Mouse (Mus musculus): ENCODE data around the gene Nup62.

The Nup62 gene

DNA sequence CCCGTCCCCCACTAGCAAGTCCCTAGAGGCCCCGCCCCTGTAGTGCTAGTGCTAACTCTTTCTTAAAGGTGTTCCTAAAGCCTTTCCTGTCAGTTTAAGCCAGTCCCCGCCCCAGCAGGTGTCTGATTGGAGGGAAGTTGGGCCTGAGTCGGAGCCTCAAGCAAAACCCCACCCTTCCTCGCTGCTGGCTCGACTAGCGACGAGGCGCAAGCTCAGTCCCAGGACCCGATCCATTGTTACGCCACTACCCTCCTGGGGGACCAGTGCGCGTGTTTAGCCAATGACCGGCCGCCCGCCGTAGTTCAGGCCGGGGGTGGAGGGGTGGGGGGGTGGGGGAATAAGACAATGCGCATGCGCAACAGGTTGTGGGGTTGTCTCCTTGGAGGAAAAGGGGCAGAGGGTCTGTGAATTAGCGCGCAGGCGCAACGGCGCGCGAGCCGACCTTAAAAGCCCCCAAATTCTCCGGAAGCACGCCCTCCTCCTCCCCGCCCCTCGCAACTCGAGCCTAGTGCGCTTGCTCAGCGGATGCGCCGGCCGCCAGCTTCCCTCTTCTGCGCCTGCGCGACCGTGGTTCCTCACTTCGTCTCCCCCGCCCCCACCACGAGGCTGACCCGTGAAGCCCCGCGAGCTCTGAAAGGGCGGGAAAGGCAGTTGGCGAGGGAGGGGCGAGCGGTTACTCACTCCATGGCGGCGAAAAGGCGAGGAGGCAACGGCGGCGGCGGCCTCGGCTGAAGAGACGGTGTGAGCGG is at the start of gene Nup62, which contains the start of gene Il4i1:
Gene Nup62 (plus strand): TSS at position 368 of the 749 bp plus-strand sequence.
Gene Il4i1 (plus strand): TSS at position 667 of the 749 bp plus-strand sequence.
- DNase-seq (ENCODE audit: low spot score in 2 of 2): peak; percentile 99

DNA sequence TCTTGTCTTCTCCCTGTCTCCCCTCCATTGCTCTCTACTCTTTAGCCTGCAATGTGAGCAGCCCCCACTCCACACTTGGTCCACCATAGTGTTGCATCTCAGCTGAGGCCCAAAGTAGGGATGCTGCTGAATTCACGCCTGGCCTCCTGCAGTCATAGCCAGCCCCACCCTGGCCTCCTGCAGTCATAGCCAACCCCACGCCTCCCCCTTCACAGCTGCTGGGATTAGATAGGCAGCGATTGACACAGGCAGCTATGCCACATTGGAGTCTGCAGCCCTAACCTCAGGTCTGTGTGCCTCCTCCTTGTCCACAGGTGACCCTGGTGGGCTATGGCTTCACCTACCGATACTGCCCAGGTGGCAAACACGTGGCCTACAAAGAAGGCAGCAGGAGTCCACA is 47.8 kb upstream of the Nup62 start:
- no peak for DNase-seq (ENCODE audit: low spot score in 2 of 2)

DNA sequence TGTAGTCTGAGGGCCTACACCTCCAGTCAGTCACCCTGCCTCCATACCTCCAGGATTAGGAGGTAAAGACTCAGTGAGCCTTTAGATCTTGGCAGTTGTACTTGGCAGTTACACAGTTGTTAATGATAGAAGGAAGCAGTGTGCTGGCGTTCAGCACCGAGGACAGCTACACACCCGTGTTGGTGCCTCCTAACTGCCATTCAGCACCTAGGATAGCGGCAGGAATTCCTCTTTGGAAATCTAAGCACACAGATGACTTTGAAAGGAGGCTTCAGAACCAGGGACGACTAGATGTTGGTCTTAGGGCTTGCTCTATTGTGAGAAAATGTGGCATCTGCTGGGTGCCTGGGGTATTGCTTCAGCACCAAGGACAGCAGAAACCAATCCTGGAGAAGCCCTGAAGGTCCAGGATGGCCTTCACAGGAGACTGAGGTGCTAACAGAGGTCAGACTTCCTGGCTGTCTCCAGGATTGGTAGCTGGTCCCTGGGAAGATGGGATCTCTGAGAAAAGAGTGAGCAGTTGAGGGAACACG is 45.8 kb upstream of the Nup62 start:
- peak; percentile 51 to 73 for DNase-seq (ENCODE audit: low spot score in 2 of 2)

DNA sequence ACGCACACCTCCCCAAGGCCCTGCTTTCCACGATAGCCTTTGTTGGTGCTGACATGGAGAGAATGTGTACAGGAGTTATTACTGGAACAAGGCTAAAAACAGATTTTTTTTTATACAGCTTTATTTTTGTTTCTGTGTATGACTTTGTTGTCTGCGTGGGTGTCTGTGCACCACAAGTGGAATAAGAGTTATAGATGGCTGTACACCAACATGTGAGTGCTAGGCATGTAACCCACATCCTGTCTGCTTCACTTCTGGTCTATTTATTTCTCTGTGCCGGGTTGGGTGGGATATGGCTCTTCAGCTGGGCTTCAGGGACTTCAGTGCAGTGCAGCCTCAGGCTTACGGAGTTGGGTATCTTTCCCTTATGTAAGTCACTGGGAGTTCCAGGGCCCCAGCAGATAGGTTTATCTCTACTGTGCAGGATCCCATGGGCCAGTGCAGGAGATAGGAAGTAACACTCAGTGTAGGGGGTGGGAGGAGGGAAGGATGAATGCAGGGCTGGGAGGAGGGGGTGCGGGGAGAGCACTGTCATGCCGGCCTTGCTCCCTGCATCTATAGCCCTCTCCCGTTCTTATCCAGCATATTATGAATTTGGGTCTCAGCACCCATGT is 43.2 kb upstream of the Nup62 start:
- DNase-seq (ENCODE audit: low spot score in 2 of 2): no peak

DNA sequence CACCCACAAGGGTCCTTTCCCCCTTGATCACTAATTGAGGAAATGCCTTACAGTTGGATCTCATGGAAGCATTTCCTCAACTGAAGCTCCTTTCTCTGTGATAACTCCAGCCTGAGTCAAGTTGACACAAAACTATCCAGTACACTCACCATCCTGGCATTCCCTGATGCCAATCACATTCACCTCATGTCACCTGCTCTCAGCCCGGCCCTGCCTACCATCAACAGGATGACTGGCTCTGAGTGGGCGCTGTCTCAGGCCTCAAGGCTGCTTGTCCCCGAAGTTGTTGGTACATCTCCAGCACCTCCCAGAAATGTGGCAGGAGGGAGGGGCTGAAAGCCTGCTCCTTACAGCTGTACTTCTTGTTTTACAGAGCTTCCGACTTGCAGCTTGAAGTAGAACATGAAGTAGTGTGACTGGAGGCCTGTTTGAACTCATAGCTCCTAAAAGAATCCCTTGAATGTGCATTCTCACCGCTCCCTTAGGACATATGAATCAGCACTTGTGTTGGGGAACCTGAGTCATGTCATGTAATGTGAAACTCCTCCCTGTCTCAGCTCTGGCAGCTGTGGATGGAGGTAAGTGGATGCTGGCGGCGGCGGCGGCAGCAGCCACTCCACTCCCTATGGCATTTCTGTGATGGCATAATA is 38.9 kb upstream of the Nup62 start:
- no peak for DNase-seq (ENCODE audit: low spot score in 2 of 2)

DNA sequence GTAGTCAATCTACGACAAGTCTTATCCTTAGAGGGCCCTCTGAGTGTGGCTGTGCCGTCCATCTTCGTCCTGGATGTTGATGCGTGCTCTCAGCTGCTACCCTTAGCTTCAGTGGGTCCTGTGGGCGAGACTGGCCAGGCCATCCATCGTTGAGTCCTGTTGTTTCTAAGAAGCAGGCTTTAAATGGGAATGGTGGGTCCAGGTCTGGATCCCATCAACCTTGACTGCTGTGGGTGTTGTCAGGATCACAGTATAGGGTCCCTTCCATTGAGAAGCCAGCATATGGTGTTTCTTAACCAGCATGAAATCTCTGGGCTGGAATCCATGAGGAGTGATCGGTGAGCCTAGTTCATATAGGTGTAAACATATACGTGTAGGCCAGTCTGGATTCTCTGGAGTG is 35.8 kb upstream of the Nup62 start:
- DNase-seq (ENCODE audit: low spot score in 2 of 2): no peak

DNA sequence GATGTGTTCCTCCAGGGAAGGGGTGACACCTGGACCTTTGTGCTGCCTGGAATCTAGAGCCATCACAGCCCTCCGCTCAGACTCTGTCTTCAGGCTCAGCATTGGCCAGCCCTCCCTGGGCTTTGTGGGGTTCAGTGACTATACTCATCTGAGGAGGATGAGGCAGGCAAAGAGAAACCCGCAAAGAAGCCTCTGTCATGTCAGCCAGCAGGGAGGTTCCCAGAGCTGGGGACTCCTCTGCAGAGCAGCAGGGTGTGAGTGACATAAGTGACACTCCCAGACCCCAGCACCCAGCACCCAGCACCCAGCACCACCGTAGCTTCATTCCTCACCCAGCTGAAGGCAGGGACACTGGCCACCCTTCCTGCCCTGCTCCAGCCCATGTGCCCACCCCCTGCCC is 26.4 kb upstream of the Nup62 start:
- DNase-seq (ENCODE audit: low spot score in 2 of 2): no peak

DNA sequence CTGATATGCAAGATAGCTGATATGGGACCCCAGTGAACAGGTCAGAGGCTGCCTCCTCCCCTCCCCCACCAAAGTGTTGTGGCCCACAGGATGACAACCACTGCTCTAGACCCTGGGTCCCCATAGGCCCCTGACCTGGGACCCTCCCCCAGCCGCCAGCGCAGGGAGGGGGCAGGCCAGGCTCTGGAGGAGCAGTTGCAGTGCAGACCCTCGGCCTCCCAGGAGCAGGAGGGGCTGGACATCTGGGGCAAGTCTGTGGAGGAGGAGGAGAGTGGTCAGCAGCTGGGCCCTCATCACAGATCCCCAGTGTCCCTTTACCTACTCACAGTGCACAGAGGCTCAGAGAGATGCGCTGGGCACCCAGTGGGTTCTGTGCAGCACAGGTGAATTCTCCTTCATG is 25.8 kb upstream of the Nup62 start:
- no peak for DNase-seq (ENCODE audit: low spot score in 2 of 2)

DNA sequence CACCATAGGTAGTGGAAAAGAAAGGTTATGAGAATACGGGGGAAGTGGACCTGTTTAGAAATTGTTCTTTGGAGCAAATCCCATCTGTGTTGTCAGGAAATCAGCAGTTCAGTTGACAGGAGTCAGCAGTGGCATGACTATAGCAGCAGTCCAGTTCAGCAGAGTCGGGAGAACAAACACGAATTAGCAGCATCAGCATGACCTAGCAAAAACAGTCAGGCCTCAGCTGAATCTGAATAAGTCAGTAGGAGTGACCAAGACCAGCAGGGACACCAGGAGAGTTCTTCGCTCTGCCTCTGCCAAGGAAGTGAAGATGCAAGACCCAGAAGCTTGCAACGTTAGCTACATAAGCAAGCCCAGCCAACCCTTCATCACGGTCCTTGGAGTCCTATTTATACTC is 23.1 kb upstream of the Nup62 start:
- no peak for DNase-seq (ENCODE audit: low spot score in 2 of 2)

DNA sequence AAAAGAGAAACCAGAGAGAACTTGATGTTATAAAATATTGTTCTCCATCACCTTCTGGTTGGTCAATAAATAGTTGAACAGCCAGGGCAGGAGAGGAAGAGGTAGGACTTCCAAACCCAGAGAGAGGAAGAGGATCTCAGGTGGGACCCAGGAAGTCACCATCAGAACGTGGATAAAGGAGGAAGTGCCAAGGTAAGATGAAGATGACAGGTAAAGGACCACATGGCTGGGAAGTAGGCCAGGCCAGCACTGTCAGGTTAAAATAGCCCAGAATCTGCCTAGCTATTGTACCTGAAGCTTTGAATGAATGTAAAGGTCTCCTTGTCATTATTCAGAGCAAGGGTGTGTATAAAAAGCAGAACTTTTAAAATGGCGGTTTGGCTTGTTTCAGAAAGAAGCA is 7.0 kb upstream of the Nup62 start:
- peak in 1 of 2 experiments; percentile 30 for DNase-seq (ENCODE audit: low spot score in 2 of 2)

DNA sequence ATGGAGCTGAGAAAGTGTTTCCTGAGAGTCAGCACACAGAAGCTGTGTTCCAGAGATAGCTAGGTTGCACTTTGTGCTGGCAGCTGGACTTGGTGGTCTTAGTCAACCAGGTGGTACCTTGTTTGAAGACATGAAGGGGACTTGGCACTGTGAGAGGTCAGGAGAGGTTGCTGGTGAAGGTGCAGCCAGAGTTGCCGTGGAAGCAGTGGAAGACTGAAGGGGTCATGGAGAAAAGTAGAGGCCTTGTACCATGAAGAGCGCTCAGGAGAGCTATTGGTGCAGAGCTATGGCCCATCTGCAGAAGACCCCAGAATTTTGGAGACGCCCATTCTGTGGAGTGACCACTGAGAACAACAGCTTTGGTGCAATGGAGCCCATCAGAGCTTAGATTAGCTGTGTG is 6.4 kb upstream of the Nup62 start:
- DNase-seq (ENCODE audit: low spot score in 2 of 2): peak in 1 of 2 experiments; percentile 42

DNA sequence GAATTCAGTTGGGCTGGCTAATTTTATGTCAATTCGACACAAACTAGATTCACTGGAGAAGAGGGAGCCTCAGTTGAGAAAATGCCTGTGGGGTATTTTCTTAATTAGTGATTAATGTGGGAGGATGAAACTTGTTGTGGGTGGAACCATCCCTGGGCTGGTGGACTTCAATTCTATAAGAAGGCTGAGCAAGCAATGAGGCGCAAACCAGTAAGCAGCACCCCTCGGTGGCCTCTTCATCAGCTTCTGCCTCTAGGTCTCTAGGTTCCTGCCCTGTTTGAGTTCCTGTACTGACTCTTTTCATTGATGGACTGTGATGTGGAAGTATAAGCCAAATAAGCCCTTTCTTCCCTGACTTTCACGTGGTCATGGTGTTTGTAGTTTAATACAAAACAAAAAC is 5.5 kb upstream of the Nup62 start:
- no peak for DNase-seq (ENCODE audit: low spot score in 2 of 2)

DNA sequence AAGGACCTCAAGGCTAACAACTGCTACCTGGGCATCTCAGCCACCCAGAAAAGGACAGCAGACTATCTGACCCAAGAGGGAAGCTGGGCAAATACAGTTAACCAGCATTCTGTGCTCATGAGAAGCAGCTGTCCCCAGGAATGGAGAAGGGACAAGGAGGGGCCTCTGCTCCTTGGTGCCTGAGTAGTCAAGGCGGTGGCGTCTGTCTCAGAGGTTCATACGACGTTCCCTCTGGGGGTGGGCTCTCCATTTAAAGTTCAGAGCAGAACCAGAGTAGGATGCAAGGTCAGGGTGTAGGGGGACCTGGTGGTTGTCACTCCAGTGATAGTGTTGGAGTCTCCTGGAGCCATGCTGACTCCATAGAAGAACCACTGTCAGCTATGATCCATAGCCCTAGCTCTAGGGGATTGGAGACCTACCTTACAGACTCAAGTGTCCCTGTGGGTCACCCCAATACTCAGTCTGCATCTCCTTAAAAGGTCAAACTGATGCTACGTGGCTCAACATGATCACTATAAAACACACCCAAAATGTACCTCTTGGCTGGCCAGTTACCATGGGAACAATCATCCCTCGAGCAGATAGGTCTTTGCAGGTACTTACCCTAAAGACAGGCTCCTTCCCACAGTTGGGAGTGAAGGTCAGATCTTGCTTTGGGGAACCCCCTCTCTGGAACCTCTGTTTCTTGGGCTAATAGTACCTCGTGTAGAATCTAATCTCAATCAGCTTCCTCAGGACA is 4.9 kb upstream of the Nup62 start:
- peak in 1 of 2 experiments; percentile 35 for DNase-seq (ENCODE audit: low spot score in 2 of 2)

DNA sequence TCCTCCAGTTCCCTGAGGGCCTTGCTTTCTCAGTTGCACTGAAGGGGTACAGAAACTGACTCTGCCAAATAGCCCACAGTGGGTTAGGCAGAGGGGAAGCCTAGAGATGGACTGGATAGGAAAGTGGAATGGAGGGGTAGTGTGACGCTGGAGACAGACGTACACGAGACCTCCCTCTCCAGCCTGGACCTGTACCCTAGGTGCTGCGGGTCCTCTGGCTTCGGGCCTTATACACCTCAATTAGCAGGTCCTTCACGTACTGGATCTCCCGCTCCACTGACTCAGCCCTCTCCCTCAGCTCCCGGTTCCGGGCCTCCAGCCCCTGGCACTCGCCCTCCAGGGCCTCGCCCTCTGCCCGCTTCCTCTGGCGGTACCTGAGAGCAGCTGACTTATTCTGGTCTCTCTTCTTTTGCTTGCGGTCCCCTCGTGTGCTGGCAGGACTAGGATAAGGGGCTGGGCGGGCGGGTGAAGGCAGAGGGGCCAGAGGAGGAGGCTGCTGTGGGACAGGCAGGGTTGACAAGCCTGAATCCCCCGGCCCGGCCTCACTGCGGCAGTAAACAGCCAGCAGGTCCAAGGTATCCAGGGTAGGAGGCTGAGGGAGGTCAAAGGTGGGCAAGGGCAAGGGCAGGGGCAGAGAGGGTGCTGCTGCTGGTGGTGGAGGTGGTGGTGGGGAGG is 3.1 kb upstream of the Nup62 start:
- DNase-seq (ENCODE audit: low spot score in 2 of 2): peak in 1 of 2 experiments; percentile 55

DNA sequence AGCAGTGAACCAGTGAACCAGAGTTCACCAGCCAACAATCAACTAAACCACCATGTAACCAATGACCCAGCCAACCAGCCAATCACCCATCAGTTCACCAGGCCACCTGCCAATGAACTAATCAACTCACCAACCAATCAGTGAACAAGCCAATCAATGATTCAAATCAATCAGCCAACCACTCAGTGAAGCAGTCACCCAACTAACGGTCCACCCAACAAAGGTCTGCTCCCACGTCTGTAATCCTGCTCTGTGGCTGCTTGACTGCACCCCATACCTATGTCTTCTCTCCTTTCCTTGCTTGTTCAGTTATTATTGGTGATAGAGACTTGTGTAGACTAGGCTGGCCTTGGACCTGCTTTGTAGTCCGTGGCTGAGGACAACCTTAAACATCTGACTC is 1.9 kb upstream of the Nup62 start:
- peak in 1 of 2 experiments; percentile 22 for DNase-seq (ENCODE audit: low spot score in 2 of 2)

DNA sequence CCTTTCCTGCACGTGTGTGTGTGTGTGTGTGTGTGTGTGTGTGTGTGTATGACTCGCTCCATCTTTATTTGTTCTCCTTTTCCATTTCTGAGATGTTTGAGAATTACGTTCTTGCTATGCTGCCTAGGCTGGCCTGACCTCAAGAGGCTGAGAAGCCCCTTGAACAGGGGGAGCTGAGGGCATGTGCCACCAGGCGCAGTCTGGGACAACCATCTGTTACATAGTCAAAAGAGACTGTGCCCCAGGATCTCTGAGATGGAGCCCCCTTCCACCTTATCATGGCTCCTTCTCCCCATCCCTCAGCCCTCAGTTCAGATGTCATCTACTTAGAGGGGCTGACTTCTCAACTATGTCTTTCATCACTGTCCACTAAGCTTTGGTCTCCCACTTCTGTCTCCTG is 1.5 kb upstream of the Nup62 start:
- peak in 1 of 2 experiments; percentile 47 for DNase-seq (ENCODE audit: low spot score in 2 of 2)

DNA sequence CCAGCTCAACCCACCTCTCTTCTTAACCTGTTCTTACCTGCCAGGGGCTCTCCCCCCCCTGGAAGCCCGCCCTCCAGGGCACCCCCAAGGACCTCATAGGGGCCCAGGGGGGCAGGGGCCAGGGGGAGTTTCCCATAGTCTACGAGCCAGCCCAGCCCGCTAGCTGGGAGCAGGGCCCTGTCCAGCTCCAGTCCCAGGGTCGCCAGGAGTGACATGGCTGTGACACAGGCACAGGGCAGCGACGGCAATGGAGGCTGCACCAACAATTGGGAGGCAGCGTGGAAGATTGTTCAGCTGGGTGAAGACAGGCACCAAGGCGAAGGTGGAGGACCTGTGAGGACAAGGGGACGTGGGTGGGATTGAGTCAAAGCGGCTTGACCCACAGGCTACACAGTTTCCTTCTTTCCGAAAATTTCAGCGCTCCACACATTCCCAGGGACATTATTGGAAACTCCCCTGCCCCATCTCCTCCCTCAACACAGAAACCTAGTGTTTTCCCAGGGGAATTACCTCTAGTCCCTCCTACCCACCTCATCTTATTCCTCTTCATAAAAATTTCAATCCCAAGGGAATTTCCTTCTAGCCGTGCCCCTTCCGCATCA is 835 bp upstream of the Nup62 start:
- peak in 1 of 2 experiments; percentile 53 for DNase-seq (ENCODE audit: low spot score in 2 of 2)

DNA sequence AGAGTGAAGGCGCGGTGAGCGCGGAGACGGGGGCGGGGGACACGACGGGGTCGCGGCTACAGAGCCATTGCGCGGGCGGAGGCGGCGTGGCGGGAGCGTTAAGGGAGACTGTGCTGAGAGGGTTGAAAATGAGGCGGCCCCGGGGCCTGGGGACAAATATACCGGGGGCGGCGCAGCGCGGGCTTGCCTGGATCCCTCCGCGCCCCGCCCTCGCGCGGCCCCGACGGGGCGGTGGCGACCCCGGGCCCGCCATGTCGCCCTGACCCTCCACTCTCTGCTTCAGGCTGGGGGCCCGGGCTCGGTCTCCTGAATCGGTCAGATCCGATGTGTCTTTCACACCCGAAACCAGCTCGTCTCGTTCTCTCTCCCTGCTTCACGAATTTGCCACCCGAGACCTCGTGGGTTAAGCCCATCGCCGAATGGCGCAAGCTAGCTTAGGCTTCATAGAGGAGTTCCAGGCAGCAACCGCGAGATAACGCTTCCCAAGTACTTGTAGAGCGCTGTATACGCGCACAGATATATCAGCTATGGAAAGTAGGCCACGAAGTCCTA is 658 bp downstream of the Nup62 start, which contains the start of gene Atf5:
Gene Atf5 (minus strand): TSS at position 189 of the 552 bp plus-strand sequence.
- DNase-seq (ENCODE audit: low spot score in 2 of 2): peak; percentile 73 to 75

DNA sequence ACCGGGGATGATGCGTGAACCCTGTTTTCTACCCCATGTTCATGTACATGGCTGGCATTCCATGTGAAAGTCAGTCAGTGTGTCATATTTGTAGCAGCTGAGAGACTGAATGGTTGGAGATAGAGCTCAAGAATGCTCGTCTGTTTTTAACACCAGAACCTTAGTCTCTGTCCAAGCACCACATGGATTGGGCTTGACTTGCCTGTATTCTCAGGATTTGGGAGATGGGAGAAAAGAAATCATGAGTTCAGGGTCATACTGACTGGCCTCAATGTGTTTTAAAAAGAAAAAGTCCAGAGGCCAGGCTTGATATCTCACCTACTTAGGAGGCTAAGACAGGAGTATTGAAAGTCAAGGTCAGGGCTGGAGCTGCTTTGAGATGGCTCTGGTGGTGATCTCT is 1.6 kb downstream of the Nup62 start:
- DNase-seq (ENCODE audit: low spot score in 2 of 2): no peak

DNA sequence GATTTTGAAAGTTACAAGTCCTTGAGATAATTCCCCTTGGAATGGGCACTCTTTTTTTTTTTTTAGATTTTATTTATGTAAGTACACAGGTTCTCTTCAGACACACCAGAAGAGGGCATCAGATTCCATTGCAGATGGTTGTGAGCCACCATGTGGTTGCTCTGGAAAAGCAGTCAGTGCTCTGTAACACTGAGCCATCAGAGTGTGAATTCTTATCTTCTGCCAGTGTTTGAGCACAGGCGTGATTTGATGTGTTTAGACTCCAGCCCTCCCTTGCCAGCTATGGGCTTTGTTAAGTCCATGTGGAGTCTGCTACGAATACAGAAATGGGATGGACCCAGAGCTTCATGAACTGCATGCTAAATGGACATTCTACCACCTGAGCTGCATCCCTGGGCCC is 2.3 kb downstream of the Nup62 start:
- peak; percentile 16 to 51 for DNase-seq (ENCODE audit: low spot score in 2 of 2)

Measured in urinary bladder, postnatal 4 days (tissue).